Mouse (Mus musculus) kidney, postnatal 10 days (tissue): ENCODE measurements around the gene Selenom.
A peak's percentile ranks its signal among the peaks of the same experiment; 100 is the strongest.

Experiments used
- DNase-seq: peaks from one replicate; pipeline ENCODE4 v3.0.0; 2021; ENCODE audit warnings: mixed read lengths

Gene Selenom

GRCm38 (mm10) chr11:3515216-3515615 lies 732 bp downstream of the Selenom start:
- DNase-seq = no peak

DNA sequence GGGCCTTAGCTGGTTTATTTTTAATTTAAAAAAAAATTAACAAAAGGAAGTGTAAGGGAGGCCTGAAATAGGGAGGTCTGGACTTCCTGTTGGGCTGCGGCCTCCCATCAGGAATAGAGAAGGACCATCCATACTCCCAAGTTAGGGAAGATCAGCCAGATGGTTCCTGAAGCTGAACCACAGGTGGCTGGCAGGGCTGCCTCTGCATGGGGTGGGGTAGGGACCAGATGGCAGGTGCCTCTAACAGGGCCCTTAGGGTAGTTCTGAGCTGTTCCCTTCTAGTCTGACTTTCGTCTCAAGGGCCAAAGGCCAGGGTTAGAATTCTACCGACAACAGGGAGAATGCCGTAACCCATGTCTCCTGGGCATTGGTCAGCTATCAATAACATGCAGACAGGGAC lies 1.2 kb downstream of the Selenom start:
- DNase-seq = peak; percentile 42

- no peak for DNase-seq
Measured at GRCm38 (mm10) chr11:3516121-3516520, 1.6 kb downstream of the Selenom start.

DNA sequence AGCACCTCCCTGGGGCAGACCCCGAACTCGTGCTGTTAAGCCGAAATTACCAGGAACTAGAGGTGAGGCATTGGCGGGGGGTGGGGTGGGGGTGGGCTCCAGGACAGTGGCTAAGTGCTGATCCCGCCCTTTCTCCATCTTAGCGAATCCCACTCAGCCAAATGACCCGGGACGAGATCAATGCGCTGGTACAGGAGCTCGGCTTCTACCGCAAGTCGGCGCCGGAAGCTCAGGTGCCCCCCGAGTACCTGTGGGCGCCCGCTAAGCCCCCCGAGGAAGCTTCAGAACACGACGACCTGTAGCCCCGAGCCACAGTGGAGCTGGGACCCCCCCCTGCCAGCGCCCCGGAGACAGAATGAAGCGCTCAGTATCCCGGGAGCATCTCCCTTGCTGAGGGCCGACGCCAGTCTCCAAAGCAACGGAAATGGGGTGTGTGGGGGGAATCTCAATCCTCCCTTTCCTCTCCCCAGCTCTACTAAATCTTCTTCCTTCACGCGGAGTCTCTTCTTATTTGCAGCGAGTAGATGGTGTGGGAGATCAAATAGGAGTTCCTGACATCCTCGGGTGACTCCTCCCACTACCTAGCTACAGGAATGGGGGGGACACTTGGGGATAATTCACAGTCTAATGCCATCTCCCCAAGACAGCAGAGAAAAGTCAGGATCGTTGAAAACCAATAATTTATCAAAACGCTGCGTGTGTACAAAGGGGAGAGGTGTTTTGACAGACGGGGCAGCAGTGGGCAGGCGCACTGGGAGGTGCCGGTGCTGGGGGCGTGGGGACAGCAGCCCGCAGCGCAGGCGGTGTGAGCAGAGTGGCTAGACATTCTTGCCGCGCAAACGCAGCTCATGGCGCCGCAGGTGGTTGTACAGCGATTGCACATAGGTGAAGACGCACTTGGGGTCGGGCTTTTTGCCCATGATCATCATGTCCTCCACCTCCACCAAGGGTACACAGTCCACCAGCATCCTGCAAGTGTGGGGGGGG lies 2.7 kb downstream of the Selenom start:
- DNase-seq = peak; percentile 79

DNA sequence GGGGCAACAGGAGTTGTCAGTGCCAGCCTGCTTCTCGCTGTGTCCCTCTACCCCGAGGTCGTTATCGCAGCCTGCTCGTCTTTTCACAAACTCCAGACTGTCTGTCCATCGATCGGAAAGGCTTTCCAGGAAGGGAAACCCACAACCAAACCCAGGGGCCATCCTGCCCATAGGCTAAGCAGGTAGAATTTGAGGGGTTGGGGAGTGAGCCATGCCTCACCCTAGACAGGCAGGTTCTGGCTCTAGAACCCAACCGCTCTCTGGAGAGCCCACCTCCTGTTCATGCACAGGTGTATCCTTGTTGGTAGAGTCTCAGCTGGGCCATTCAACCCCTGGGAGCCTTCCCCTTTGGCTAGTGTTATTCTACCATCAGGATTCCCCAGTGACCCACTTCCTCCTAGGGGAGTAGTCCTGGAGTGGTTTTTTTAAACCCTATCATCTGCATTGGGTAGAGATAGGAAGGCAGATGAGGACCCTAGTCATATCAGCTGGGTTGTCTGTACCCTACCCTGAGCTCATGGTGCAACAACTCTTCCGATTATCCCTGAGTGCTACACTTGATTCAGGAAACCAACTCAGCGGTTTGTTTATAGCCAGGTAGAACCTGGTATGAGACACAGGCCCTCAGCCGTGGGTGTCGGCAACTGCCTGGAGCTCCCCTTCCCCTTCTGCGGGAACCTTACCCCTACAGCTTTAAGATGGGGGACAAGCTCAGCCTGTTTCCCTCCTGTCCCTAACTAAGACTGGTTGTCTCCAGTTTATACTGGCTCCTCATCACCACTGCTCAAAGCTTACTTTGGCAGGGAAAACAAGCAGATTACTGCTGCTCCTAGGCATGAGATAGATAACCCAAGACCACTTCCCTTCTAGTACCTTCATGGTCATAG lies 3.6 kb downstream of the Selenom start:
- DNase-seq = no peak

- no peak for DNase-seq
Measured at GRCm38 (mm10) chr11:3519051-3519726, 4.7 kb downstream of the Selenom start.

DNA sequence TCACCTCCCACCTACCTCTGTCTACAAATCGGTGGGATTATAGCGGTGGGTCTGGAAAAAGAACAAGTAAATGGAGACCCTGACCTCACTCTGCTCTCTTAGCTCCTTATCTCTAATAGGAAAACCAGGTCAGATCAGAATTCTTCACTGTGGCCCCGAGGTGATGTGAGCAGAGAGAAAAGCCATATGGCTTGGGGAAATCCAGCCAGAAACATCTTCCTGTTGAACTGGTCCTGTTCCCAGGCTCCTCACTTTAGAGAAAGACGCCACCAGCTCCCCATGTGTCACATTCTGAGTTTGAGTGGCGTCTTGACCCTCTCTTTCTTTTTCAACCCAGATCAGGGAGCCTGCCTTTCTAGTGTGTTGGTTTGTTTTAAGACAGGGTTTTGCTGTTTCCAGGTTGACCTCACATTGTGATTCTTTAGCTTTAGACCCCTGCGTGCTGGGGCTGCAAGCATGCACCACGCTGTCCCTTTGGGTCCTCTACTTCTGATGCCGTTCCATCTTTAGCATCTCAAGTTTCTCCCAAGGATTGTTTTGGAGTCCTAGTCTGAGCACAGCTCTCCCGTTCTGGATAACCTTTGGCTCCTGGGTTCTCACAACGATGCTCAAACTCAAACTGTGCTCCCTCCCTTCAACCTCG lies 5.4 kb downstream of the Selenom start:
- DNase-seq = no peak

DNA sequence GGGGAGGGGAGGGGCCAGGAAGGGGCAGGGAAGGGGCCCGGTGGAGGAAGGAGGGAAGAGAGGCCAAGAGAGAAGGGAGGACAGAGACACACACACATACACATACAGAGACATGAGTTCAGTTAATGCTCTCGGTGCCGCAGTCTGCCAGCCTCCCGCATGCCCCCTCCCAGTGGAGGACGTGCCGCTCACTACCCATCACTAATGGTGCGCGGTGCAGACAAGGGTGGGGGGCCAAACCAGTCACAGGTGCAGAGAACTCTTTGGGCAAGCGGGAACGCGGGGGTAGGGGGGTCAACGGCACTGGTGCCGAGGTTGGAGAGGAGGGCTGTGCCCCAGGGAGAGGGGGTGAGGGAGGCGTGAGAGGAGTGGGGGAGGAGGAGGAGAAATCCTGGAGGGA lies 6.4 kb downstream of the Selenom start:
- DNase-seq = no peak

- DNase-seq = no peak
Measured at GRCm38 (mm10) chr11:3521339-3522224, 7.1 kb downstream of the Selenom start.

- no peak for DNase-seq
Measured at GRCm38 (mm10) chr11:3522285-3523000, 8.0 kb downstream of the Selenom start.

GRCm38 (mm10) chr11:3523840-3524582 lies 9.5 kb downstream of the Selenom start:
- DNase-seq = no peak

DNA sequence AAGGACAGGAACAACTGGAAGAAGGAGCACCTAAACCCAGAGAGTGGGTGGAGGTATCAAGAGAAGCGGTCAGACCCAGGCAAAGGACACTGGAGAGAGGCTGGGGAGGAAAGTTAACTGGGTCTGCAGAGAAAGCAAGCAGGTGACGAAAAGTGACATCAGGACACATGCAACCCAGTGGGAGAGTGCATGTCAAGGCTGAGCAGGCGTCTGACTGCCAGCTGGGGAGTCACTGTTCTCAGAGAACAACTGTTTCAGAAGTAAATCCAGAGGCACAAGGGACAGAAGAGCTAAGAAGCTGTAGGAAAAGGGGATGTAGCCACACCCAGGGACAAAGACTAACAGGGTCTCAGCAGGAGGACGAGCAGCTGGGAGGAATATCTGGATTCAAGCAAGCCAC lies 11.1 kb downstream of the Selenom start:
- DNase-seq = no peak

DNA sequence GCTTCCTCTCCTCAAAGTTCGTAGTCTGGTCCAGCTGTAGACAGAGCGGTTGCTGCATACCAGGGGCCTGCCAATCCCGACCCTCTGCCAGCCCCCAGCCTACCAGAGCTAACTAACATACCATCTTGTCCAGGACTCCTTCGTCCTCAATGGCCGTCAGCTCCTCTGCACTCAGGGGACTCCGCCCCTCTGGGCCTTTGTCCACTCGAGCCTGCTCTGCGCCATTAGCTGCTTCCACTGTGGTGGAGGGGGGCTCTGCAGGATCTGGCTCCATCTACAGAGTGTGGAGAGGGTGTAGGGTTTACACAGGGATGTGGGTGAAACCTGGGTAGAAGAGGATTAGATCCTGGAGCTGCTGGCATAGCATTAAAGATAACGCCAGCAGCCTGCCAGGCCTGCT lies 11.7 kb downstream of the Selenom start:
- no peak for DNase-seq

GRCm38 (mm10) chr11:3526979-3527738 lies 12.7 kb downstream of the Selenom start:
- no peak for DNase-seq

GRCm38 (mm10) chr11:3527766-3528165 lies 13.3 kb downstream of the Selenom start:
- no peak for DNase-seq

DNA sequence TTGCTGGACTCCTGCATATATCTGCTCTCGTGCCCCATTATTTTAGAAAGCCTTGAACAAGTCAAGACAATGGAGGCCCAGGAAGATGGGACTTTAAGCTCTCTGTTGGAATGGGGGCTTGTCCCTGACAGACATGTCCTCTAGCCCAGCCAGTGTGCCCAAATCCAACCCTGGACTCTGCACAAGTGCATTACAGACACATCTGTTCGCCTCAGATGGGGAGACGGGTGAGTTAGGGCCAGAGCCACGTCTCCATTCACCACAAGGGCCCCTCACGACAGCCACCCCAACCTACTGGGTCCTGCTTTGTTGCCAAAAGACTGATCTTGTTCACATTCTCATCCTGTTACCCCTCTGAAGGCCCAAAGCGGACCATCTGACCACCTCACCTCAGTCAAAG lies 13.7 kb downstream of the Selenom start:
- no peak for DNase-seq

DNA sequence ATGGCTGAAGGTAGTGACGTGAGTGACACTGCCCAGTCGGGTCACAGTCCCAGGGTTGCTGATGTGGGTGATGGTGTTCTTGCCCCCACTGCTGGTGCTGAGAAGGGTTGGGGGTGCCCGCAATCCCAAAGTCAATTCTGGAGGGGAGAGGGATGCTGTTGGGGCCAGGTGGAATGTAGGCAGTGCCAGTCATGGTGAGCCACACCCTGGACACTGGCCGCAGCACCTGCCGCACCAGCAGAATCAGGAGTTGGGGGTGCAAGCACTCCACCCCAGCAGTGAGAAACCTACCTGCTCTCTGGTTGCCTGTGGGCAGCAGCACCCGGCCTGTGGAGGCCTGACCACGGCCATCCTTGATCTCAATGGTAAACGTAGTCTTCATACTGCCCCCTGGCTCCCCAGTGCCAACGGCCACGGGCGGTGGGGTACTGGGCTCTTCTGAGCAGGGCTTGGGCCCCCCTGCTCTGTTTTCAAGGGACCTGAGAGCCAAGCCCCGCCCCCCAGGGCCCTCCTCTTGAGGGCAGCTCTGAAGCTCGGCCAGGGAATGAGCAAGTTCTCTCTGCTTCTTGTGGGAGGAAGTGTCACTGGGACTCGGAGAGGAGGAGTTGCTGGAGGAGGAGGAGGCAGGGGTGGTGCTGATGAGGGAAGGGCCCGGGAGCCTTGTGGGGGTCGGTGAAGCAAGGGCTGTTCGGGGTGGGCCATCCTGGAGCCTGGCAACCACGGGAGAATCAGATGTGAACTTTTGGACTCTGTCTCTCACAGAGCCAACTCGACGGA lies 15.2 kb downstream of the Selenom start:
- peak; percentile 62 for DNase-seq

DNA sequence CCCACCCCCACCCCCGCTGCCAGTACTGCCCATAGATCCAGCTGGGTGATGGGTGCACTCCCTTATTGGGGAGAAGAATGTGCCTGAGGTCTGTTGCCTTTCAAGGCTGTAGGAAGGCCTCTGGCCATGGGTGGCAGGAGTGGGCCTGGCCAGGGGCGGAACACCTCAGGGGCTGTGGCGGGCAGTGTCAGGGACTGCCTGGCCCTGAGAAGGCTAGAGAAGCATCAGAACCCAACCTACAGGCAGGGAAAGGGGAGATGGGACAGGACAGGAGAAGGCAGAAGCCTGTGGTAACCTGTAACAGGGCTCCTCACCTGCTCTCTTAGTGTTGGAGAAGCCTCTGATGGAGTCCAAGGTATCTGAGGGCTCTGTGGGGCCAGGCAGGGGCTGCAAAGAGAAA lies 16.2 kb downstream of the Selenom start:
- no peak for DNase-seq
